Mouse (Mus musculus) NIH3T3 (cell line): Measurements from ENCODE around the gene Trpc4ap.

ENCODE experiments used
- DNase-seq: peaks from one replicate; pipeline ENCODE4 v3.0.0-alpha.2; 2012; ENCODE audit warnings: low read depth

Gene Trpc4ap

DNA sequence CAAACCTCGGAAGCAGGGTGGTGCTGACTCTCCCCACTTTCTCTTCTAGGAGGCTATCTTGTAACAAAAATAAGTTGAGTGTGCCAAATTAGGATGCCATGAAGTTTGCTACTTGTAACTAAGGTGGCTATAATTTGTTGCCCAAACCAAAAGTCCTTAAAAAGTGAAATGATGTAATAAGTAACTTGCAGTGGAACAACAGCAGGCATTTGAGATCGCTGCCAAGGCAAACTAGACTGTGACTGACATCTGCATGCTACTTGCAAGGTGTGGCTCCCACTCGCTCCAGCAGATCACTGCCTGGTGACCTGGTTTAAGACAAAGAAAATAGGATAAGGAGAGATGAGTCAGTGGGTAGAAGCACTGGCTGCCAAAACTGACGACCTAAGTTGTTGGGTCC is 952 bp upstream of the Trpc4ap start:
- DNase-seq, result peak; percentile 33

DNA sequence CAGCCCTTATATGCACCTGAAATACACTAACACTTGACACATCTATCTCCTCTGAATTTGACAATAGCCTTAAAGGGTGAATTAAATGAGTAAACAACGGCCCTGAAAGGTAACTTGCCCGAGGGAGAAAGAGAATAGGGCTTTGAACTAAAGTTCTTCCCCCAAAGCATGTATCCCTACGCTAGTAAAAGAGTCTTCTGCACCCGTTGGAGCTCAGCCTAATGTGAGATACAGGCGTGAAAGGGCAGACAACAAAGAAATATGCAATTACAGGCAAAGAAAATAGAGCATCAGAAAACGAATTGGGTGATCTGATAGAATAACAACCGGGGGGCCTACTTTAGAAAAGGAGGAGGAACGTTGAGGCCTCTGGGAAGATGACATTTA is 855 bp downstream of the Trpc4ap start:
- DNase-seq, result peak; percentile 39

DNA sequence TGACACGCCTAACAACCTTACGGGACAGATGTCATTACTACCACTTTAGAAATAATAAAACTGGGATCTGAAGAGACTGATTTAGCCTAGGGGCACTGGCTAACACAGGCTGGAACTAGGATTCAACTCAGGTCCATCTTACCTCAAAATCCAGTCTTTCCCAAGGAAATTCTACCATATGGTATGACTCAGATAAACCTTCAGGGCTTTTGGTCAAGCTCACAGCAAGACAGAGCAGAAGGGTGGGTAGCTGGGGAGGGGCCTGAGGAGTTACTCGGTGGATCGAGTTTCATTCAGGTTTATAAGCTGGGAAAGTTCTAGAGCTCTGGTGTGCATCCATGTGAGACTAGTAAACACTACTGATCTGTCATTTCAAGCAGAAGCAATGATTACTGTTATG is 3.0 kb downstream of the Trpc4ap start:
- peak; percentile 37 for DNase-seq

DNA sequence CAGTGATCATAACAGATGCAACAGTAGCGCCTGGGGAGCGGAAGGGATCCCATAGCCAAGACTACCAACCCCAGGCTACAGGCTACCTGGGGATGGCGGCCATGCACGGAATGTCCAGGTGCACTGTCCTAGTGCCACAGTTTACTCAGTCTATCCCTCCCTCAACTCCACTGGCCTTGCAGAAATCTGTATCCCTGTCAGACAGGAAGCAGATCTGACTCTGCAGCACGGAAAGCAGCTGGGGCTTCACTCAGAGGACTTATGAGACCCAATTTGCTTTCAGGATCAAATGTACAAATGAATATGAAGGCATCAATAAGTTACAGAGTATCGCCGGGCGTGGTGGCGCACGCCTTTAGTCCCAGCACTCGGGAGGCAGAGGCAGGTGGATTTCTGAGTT is 4.4 kb downstream of the Trpc4ap start:
- no peak for DNase-seq

DNA sequence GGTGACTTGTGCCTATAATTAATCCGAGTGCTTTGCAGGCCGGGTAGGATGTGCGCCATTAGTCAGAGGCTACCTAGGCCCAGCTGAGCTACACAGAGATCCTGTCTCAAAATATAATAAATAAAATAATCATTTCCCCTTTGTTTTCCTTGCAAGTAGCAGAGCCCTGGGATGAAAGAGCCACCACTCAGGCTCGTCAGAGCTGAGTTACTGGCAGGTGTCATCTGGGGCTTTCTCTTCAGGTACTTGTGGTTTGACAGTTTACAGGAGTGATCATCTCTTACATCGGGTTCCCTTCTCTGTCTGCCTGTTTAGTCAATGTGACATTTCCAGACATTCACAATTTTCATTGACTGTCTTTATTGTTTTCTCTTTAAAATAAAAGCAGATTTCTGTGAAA is 5.6 kb downstream of the Trpc4ap start:
- no peak for DNase-seq

DNA sequence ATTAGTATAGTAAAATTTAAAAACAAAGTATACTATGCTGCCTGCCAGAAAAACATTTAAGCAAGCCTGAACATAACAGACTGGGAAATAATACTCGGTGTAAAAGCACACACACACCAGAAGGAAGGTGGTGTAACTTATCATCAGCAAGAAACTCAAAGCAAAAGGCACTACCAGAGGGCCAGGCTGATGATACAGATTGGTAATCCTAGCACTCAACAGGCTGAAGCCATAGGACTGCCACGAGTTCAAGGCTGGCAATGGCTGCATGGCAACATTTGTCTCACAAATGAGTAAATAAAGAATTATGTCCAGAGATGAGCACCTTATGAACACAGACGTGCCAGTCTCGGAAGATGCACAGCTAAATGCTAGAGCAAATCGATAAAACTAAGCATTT is 8.4 kb downstream of the Trpc4ap start:
- no peak for DNase-seq

DNA sequence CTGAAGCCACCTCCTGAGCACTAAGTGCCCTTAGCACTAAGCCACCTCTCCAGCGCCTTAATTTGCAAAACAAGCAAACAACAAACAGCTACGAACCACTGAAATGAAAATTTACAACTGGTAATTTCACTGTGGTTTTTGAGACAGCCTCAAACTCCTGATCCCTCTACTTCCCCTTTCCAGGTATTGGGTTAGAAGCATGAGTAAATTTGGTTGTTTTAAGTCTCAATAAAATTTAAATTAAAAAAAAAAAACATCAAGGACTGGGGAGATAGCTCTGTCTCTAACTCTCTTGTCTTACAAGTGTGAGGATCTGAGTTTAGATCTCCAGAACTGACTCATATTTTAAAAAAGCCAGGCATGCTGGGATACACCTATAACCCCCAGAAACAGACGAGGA is 9.0 kb downstream of the Trpc4ap start:
- no peak for DNase-seq

DNA sequence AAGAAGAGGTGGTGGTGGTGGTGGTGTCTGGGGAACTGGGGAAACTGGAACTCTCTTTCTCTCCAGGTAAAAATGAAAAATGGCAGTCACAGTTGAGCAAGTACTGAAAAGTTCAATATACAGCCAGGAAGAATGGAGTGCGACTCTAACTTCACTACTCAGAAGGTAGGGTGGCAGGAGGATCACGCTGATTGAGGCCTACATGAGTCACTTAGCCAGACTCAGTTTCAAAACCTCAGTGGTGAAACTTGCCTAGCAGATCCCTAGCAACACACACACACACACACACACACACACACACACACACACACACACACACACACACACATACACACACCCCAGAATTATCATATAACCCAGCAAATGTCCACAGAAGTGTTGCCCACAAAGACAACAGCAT is 10.3 kb downstream of the Trpc4ap start:
- DNase-seq, result peak; percentile 18

DNA sequence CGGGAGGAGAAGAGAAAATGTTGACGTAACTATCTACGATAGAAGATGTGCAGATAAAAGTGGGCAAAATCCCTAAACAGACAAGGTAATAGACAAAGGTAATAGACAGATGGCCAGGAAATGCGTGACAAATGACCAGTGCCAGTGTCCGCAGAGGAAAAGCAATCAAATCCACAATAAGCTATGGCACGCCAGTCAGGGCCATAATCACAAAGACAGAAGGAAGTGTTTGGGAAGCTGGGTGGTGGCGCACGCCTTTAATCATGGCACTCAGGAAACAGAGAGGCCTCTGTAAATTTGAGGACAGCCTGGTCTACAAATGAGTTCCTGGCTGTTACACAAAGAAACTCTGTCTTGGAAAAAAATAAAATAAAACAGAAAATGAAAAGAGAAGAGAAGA is 11.0 kb downstream of the Trpc4ap start:
- no peak for DNase-seq

DNA sequence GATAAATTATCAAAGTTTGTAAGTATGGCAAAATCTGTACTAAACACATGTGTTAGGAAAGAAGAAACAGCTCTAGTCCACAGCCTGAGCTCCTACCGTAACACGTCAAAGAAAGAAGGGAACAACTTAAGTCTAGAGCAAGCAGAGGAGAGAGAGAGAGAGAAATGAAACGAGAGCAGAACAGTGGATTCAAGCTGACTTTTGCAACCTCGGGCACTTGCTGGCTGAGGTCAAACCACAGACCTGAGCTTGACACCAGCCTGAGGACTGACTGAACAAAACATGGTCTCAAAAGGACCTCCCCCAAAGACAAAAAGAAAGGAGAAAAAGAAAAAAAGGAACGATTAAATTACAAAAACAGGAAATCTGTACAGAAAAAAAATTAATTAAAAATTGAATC is 11.6 kb downstream of the Trpc4ap start:
- no peak for DNase-seq

DNA sequence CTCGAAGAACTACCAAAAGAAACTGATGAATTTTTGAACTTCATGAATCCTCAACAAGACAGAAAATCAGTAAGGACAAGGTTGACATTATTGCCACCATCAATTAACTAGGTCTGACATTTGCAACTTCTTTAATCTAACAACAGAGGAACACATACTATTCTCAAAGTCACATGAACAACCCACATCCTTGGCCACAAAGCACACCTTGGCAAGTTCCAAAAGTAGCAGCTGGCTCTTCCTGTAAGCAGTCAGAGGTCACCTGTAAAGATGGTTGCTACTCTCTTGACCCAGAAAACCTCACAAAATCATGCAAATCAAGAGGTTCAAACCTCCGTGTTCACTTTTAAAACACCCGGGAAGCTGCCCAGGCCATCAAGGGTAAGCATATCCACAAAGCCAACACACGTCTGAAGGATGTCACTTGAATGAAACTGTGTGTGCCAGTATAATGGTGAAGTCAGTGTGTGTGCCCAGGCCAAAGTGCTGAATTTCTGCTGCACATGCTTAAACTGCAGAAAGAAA is 12.5 kb downstream of the Trpc4ap start:
- no peak for DNase-seq

DNA sequence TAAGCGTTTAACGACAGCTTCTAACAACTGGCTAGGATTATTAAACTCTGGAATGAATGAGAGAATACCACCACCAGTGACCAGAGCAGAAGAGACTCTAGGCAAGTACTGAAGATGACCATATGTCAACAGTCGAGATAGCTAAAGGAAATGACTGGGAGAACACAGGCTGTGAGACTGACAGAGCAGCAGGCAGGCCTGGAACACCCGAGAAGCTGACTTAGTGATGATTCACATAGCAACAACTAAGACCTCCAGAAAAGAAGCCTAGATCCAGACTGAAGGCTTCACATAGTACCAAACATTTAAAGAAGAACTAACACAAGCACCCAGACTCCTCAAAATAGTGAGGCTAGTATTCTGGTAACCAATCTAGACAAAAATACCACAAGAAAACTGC is 17.1 kb downstream of the Trpc4ap start:
- DNase-seq, result peak; percentile 49

DNA sequence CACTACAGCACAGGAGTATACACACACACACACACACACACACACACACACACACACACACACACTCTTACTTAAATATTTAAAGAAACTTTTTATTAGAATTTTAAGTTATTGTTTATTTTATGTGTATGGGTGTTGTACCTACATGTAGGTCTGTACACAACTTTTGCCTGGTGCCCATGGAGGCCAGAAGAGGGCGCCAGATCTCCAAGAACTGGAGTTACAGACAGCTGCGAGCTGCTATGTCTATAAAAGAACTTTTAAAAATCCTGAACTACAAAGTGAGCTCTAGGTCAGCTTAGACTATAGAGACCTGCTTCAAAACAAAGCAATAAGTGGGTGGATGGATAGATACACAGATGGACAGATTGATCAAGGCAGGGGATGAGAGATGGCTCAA is 18.6 kb downstream of the Trpc4ap start:
- peak; percentile 83 for DNase-seq

DNA sequence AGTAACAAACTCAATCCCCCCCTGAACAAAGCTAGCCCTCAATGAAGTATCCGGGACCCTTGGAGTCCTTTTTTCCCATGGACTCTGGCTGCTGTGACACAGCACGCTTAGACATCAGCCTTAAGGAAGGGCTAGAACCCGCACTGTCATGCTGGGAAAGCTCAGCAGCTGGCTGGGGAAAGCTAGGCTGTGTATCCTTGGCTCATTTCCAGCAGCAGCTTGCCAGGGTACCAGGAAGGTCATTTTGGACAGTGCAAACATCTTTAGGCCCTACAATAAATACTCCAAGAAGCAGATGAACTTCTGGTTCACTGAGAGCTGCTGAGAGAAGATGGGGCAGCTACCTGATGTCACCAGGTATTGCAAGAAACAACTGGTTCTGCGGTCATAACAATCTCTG is 20.9 kb downstream of the Trpc4ap start:
- DNase-seq, result no peak

DNA sequence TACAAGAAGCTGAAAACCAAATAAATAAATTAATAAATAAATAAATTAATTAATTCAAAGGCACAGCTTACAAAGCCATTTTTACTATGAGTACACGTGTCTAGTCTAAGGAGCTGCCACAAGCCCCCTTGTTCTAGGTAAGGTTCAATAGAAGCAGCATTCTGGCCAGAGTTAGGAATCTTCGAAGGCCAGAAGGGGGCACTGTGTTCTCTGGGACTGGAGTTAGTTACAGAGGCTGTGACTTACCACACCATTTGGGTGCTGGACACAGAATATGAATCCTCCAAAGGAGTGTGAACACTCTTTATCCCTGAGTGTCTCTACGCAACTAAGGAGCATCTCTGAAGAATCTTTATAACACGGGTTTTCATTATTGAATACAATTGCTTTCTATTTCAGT is 23.7 kb downstream of the Trpc4ap start:
- peak; percentile 69 for DNase-seq

DNA sequence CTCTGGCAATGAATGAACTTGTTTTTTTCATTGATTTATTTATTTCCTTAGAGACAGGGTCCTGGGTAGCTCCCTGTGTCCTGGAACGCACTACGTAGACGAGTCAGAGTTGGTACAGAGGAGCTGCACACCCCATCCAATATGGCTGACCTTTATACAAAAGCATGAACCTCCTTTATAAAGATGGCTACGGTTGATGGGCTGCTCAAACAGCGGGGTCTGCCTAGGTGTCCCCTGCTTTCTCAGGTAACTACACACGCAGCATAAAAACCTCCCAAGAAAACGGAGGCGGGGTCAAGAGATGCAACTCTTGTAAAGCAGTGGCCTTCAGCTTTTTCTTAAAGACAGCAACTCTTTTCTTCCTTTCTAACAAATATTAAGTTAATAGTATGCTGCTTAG is 24.3 kb downstream of the Trpc4ap start:
- DNase-seq, result no peak

DNA sequence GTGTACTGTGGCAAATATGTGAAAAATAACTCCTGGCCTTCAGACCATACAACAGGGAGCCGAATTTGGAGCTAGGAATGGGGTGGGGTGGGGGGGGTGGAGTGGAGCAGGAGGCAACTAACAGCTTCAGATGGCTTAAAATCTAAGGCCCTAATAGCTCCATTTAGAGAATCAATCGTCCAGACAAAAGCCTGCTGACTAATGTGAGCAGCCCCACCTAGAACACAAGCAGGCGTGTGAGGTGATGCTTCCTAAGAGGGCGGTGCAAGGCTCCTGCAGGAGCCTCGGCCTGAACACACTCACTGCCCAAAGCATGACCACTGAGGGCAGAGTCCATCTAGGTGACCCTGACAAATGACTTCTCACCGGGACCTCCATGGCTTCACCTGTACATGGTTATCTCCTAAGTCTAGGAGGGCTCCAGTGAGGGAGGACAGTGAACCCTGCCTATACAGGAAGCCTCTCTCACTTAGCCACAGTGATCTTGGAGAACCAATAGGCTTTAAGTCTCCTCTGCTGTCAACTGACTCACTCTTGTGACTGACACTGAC is 28.2 kb downstream of the Trpc4ap start:
- no peak for DNase-seq

DNA sequence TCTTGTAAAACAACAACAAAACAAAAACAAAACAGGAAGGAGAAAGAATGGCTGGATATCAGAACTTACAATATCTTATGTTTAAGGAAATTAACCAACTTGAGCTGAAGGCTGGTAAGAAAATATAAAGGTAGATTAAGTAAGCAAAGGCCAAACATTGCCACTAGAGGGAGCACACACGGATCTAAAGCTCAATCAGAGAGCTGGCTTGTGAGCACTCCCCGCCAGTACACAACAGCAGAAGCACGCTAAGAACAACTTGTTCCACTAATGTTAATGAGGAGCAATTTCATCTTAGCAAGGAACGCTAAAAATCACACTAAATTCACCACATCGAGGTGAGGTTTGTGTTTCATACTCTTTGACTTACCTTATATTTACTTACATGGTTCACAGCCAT is 29.1 kb downstream of the Trpc4ap start:
- no peak for DNase-seq

DNA sequence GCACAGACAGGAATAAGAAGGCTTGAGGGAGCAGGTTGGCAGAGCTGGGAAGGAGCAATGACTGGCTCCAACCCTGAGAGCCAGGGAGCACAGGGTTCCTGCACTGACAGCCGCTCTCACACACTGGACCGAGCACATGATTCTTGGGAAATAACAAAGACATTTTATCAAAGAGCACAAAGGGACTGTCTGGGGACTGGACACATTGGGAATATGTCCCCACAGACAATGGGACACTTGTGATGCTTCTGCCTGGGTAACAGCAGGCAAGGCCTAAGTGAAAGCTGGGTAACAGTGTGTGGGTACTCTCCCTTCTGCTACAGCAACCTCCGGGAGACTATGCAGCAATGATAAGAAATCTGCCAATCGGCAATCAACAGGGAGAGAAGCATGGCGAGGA is 29.8 kb downstream of the Trpc4ap start:
- DNase-seq, result no peak

DNA sequence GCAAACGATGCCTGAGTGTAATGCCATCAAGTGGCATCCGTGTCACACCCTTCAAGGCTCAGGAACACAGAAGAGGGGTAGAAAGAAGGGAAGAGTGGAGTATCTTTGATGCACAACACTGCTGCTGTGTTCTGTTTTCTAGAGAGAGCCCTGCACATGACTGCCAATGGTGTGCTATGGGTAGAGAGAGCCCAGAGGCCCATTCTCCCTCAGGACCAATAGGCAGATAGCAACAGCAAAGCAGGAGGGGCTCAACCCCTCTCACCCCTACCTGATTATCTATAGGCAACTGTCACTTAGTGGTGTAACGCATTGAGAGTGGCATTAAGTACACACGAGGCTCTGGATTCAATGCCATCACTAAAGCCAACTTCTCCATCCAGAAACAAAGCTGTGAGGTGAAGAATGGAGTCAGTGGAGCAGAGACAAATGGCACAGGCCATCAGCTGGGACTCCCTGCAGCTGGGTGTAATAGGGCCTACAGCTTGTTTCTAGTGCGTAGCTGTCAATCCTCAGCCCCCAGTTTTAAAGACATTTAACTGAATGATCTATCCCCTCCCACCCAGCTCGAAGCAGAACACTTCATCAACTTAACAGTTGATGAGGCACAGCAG is 36.3 kb downstream of the Trpc4ap start:
- DNase-seq, result no peak

DNA sequence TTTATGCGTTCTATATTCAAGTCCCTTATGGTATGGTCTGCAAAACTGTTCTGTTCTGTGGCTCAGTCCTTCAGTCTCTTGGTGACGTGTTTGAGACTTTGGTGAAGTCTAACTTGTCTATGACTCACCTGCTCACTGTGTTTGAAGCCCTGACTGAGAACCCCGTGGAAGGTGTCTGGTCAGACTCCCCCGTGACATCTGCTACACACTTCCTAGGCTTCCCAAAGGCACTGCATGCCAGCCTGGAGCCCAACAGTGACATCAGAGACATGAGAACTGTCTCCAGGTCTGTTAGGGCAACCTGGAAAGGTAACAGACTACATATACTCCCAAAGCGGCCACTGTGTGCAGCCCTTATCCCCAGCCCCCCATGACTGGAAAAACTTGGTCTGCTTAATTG is 39.6 kb downstream of the Trpc4ap start:
- DNase-seq, result no peak

DNA sequence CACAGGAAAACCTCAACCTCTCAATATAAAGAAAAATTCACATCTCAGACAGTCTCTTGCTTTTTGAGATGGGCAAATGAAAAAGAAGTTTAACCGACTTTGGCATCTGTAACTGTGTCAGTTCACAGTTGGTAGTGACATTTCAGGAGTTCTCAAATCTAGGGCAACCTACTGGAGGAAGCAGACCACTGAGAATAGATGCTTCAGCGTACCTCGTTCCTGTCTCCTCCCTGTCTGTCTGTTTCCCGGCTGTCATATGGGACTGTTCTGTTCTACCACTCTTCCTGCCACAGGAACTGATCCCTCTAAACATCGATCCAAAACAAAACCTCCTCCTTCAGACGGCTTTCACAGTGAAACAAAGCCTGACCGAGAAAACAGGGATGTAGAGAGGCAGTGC is 46.4 kb downstream of the Trpc4ap start:
- no peak for DNase-seq

DNA sequence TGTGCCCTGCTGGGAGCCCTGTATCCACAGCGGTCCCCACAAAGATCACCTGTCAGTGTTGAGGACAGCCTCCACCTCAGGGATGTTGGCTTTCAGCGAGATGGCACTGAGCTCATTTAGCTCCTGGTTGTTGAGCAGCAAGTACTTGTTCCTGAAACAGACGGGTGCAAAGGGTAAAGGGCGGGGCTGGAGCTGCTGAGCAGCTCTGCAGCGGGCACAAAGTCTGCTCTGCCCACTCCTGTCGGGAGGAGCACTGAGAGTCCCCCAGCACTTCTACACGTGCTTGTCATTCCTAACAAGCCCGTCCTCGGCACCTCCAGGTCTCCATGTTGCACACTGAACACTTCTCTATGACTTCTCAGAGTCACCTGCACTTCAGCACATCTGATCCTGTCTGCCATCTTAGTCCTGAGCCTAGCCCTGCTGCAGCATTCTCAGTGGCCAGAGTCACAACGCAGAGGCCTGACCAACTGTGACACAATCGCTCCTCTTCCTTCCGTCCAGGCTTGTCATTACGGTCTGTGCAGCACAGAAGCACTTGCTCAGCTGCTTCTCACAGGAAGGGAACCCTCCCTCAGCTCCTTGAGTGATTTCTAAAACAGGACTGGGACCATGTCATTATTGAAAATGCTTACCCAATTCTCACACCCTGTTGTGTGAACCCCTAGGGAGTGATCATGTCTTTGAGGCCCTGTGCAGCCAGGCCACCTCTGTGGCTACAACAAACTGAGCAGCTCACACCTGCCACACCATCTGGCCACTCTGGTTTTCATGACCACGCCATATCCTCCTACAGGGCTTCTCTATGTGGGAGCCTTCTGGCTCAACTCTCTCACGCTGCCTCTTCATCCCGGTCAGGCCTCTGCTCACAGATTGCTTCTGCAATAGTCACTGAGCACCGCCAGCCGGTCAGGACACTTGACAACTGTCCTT is 50.4 kb downstream of the Trpc4ap start:
- DNase-seq, result no peak
